Mouse (Mus musculus) ovary, postnatal 36 days (tissue): ENCODE data around the gene Plod2.

Source experiments
- DNase-seq: peaks from one replicate; pipeline ENCODE4 v3.0.0; 2022; ENCODE audit warnings: low spot score, mixed read lengths

The Plod2 gene

DNA sequence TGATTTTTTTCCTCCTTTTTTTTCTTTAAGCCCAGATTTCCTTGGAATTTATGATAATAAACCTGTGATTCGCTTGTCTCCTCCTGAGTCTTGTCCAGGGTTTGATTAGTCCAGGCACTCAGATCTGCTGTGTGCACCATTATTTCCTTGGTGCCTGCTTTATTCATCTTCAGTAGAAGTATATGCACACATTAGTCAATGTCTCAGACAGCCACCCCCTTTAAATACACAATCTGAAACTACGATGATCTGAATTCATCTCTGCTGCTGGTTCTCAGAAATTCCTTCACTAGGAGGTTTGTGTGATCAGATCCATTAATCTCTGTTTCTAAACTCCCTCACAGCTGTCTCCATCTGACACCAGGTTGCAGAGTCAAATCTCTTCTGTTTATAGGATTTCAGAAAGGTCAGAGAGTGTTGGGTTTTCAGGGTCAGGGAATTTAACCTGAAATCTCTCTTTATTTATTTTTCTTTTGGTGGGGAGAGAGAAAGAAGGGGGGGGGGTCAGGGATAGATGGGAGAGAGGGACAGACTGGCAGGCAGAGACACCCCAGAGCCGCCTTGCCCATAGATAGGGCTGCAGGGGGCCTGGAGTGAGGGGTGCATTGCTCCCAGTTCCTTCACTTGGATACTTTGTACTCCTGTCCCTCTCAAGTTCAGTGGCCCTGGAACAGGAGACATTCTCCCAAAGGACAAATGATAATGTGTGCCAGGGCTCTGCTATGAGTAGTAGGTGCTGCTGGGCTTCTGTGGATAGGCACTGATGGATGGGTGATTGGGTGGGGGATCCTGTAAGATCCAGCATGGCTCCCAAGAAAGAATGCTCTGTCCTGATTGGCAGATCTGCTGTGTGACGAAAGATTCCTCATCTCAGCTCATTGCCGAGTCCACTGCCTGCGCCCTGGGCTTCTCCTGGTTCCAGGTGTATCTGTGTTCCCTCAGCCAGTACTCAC lies 13.3 kb downstream of the Plod2 start:
- DNase-seq = no peak

DNA sequence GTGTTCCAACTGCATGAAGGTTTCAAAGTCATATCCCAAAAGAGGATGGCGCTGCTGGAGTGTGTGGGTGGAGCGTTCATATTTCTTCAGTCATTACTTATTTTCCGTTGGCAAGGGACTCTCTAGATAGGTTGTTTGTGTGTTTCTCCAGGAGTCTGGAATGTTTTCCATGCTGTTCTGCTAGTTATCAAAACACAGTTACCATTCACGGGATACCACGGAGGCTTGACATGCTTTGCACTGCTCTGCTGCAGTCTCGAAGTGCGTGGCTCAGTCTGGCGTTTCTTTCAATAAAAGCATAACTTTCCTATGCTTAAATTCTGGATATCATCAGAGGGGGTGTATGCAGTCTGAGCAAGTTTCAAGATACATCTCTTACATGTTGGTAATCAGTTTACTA lies 17.7 kb downstream of the Plod2 start:
- DNase-seq = no peak

DNA sequence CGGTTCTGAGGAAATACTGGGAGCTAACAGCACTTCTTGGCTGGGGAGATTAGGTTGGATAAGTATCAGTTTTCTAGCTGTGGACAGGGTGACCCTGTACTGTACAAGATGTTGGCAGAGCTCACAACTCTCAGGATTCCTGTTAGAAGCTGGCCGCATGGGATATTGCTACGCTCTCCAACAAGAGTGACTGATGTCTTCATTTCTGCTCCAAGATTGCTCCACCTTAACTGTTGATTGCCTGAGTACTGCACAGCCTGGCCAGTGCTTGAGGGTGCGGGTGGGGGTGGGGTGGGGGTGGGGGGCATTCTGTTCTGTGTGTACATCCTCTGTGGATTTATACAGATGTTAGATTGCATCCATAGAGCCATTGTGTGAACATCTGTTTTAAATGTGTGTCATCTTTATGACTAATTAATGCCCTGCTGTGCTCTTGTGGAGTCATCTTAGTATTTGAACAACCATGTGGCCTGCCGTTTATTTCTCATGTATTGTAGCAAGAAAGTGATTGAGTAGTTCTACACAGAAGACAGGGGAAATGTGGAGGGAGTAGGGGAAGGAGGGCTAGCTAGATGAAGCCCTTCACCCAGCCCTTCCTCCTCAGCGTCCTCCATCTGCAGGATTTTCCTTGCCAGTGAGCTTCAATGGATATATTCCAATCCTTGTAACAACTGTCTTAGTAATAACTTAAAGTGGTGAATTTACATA lies 19.0 kb downstream of the Plod2 start:
- no peak for DNase-seq

DNA sequence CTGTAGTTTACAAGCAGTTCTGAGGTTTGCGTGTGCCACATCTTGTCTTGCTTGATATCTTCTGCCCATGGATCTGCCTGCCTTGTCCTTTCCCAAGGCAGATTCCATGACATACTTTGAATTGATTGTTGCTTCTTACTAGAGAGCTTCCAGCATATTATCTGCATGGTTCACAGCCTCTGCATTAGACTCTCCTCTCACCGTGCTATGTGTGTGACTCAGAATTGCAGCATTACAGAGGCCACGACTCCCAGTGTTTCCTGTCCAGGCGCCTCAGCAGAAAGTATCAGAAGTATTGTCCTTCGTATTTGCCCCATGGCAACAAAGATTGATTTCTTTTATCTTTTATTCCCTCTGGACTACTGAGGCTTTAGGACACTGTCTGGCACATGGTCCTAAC lies 20.4 kb downstream of the Plod2 start:
- no peak for DNase-seq

DNA sequence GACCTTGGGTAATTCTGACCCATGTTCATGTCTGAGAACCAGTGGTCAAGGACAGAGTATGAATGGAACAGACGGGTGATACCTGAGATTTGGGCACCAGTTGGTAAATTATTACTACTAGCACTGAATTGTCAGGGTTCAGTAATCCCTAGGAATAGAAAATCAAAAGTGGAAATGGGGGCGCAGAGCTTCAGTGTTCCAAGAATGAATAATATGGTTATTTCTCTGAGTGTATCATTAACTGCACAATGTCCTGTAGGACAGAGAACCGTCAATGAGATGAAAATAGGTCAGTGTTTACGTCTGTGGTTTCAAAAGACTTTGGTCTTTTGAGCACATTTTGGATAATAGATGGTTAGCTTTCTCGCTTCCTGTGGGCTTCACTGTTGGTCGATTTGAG lies 21.3 kb downstream of the Plod2 start:
- no peak for DNase-seq

DNA sequence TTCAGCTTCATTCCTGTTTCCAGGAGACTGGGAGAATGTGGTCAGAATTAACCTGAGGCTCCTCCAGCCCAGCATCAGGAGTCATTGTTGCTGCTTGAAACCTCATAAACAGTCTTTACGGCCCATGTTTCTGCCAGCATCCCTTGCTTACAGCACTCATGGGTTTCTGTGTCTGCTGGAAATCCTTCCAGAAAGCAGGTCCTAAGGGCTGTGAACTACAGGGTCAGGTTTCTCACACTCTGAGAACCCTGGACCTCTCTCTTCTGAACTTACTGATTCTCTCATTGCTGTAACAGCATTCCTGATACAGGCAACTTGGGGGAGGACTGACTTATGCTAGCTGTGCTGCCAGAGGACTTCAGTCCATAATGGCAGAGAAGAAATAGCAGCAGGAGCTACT lies 22.4 kb downstream of the Plod2 start:
- DNase-seq = no peak

DNA sequence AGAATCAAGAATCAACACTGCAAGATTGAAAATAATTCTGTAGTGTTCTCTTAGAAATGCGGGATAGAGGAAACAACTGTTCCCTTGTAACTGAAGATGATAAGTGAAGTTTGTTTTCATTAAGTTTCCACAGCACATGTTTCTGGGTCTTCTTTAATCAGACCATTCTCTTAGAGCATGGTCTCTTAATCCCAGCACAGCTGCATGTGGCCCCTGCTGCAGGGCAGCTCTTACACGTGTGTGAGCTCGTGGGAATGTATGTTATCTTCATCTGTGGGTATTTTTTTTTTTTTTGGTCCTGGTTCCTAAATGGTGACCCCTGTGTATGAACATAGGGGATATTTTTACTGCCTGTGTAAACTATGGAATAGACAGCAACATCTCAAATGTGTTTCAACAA lies 24.2 kb downstream of the Plod2 start:
- no peak for DNase-seq

DNA sequence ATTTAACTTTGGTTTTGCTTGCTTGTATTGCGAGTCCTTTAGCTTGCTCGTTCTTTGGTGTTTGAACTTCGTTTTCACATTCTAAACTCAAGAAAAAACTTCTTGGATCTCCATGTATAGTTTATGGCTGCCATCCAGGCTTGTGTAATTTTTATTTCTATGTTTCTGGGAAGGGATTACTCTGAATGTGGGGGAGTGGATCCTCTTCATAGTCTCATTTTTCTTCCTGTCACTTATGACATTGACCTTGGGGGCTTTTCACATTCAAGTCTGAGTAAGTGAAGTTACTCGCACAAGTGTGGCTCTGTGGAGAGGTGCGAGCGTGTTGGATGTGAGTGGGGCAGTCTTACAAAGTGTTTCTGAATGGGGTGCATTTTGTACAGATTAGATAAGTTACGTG lies 25.5 kb downstream of the Plod2 start:
- no peak for DNase-seq

DNA sequence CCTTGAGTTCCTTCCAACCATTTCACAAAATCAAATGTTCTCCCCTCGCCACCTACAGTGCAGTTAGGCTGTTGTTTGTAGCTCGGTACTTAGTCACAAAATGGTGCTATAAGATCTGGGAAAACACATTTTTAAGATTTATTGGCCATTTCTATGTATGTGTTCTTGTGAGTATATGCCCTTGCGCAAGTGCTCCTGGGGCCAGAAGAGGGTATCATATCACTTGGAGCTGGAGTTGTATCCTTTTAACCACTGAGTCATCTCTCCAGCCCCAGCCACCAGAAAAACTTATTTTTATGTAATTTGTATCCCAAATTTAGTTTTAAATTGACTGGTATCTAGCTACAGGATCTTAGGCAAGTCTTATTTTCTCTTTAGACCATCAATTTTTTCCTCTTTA lies 26.8 kb downstream of the Plod2 start:
- no peak for DNase-seq

DNA sequence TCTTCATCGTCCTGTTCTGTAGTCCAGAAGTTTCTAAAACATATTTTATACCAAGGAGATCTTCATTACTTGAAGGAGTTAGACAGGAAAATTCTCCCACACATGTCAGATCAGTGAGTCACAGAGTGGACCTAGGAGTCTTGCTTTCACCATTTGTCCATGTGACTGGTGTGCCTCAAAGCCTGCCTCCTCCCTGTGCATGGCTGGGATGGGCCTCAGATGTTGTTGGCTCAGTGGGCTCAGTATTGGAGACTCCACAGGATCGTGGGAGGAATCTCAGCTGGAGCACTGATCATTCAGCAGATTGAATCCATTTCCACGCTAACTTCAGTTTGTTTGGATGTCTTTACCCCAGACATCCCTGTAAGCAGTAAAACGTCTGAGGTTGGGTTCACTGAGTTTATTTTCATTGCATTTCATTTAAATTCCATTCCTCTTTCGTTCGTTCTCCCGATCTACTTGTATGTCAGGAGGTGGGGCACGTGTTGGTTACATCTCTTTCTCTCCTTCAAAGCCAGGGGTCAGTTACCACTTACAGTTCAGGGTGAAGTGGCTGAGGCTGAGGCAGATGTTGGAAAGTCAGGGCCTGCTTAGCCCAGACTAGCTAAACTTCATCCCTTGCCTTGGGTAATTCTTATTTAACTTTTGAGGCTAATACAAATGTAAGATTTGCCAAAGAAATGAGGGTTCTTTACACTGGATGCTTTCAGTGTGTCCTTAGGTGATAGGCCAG lies 30.5 kb downstream of the Plod2 start:
- DNase-seq = no peak

DNA sequence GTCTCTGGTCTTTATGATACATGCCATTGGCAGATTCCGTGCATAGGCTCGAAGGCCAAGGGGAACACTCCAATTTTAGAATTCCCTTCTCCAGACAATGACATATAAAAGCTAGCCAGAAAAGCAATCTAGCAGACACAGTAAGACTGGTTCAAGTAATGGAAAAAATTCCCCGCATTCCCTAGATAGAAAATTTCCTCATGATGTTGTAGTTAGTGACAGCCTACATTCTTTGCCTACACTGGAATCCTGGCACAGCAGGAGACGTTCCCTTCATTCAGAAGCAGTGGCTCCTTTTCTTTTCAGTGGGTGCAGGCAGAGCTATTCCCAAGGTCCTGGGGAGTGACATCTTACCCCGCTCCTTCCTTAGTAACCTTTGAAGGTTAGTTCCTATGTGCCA lies 41.9 kb downstream of the Plod2 start:
- no peak for DNase-seq

DNA sequence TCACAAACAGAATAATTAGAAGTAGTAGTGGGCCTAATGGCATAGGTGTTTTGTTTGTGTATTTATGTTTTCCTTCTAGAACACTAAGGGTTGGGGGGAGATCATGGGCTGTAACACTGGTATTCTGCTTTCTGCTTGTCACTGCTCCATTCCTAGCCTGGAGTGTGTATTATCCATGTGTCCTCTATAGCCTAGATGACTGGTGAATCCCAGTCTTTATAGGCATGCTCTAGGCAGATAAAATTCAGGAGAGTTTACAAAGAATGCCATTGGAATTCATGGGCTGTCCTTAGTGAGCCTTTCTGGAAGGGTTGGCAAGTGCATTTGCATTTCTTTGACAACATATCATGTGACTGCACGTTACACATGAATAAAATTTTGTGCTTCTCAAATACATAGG lies 44.0 kb downstream of the Plod2 start:
- DNase-seq = no peak

DNA sequence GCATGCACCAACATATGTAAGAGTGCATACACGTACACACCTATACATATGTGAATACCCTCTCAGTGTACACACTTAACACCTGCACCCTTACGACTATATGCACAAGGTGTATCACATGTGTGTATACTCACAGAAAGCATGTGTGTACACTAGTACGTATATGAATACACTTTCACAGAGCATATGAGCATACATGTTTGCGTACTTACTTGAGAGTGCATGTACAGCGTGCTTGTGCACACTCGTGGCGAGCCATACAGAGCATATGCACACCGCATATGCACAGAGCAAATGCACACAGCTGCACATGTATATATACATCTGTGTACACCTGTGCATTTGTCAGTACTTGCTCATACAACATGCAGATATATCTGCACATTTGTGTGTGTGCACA lies 45.4 kb downstream of the Plod2 start:
- DNase-seq = no peak

DNA sequence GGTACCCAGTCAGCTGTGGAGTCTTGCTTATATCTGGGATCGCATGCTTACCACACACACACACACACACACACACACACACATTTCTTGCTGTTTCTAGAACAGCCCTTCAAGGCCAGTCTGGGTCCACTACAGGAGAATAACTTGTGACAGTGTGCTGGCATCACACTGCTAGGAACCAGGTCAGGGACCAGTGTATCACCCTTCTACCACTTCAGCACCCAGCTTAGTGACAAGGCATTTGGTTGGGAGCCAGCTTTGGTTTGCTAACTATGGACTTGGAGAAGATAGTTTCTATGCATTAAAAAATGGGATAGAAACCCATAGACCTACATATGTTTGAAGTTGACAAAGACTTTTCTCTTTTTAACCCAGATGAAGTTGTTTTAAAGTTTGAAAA lies 46.2 kb downstream of the Plod2 start:
- no peak for DNase-seq

DNA sequence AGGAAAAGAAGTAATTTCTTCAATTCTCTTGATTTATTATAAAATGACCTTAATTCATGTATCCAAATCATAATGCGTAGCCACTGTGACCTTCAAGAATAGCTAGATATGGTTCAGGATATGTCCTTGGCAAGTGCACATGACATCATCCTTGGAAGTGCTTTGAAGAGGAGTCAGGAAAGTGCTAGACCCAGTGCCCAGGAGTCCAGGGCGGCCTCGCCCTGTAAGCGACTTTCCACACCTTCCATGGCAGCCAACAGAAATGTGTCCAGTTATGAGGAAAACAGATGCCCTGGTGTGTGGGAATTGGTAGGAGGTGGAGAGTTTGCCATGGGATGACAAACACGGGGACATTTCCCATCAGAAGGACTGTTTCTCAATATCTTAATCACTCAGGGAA lies 47.0 kb downstream of the Plod2 start:
- no peak for DNase-seq

DNA sequence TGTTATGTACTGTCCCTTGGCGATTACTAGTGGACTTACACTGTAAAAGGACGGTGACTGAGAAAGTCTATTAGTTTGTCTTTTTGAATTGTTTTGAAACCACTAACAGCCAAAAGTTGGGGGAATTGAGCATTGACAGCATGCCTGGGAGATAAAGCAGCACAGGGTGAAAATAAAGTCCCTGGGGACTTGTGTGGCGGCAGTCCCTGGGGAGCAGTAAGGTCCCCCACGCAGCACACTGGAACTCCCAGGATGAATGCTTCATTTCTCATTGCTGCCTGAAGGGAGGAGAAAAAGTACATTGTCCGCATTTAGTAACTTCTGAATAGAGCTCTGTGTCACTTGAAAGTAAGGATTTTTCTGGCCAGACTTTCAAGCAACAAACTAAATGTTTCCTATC lies 49.5 kb downstream of the Plod2 start:
- DNase-seq = no peak

DNA sequence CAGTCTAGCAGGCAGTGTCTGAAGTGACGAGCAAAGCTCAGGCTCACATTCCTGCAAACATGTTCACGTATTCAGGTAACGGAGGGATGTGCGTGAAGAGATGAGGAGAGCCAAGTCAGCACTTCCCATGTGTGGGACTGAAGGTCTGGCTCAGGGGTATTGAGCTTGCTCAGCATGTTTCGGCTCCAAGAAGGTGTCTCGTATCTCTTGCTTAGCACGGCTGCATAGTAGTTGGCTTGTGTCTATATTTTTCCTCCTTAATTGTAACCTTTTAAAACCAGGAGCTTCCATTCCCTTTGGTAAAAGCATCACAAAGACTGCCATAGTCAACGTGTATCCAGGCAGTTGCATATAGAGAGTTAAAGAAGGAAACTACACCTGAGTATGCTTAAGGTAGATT lies 50.7 kb downstream of the Plod2 start:
- DNase-seq = no peak

DNA sequence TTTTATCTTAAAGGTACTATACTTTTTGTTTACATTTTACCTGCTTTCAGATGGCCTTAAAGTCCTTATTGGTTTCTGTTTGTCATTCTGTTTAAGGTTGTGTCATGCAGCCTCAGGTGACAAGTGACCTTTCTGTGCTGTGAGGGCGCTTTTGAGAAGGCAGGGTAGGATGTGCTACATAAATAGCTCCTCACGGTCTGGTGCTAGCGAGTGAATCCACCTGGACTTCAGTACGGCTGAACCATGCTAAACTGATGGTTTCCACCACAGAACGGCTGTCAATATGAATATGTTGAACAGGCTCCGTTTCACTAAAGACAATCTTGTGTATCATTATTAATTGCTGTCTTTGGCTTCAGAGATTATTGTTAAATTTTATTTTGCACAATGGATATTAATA lies 52.5 kb downstream of the Plod2 start:
- no peak for DNase-seq

DNA sequence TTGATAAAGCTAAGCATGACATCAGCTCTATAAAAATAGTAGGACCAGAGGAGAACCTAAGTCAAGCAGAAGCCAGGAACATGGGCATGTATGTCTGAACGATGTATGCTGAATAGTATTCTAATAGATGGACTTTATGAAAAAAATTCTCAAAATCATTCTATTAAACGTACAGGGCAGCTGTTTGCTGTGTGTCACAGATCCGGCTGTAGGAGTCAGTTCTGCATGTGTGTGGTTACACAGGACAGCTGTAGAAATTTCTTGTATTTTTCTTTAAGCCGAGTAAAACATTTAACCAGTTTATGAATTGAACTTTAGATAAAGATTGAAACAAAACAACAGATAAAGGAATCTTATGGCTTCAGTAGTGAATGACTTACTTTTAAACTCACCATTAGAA lies 53.3 kb downstream of the Plod2 start:
- DNase-seq = no peak

DNA sequence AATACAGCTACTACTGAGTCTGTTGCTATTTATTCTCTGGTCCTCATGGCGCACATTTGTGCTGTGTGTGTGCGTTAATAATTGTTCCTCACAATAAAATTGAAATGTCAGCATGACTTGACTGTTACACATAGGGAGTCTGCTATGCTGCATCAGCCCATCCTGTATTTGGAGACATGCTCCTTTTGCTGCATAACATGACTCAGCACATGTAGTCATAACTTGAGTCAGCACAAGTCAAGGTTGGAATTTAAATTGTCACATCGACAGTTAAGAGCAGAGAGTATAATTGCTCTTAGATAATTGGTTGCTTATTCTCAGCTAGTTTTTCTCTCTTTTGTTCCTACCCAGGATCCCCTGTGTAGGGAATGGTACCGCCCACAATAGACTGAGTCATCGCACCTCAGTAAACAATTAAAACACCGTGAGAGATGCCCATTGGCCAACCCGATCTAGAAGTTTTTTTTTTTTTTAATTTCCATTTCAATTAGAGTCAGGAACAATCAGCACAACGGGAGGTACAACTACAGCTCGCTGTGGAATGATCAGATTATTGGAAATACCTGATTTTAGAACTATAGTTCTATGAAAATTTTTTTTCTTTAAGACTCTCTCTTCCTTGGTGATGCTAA lies 55.0 kb downstream of the Plod2 start:
- DNase-seq = no peak

DNA sequence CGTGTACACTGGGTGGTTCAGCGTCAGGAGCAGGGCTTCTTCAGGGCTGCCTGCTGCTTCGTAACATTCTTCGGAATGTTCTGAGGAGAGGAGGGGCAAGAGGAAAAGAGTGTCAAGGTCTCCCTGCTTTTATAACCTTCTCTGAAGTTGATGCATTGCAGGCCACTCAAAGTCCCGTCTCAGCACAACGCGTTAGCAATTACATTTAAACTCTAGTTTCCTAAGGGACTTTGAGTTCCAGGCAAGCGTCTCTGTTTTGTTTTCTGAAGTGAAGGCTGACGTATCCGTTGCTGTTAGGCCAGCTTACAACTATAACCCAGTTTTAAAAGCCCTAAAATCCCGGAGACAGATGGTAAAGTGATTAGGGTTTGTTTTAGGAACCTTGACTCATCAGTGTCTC lies 55.8 kb downstream of the Plod2 start:
- DNase-seq = no peak

DNA sequence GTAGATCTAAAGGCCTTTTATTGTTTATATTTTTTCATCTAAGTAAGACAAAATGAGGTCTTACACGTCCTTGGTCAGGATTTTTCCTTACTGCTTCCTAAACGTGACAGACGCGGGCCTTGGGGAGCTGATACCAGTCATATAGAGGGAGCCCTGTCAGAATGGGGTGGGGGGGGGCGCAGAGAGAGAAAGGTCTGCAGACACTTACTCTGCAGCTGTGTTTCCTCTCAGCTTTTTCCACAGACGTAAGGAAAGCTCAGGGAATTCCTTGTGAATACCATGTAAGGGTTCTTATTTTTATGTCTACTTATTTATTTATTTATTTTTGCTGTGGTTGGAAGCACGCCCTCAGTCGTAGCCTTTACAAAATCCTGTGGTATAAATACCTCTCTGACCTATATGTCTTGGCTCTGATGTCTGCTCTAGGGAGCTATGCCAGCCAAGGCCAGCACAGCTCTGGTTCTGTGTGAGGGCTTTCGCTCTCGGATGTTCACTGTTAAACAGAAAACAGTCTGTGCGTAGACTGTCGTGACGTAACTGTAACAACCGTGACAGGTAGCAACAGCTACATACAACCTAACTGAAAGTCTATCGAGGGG lies 58.0 kb downstream of the Plod2 start:
- DNase-seq = no peak
